In the genomic region with DNA sequence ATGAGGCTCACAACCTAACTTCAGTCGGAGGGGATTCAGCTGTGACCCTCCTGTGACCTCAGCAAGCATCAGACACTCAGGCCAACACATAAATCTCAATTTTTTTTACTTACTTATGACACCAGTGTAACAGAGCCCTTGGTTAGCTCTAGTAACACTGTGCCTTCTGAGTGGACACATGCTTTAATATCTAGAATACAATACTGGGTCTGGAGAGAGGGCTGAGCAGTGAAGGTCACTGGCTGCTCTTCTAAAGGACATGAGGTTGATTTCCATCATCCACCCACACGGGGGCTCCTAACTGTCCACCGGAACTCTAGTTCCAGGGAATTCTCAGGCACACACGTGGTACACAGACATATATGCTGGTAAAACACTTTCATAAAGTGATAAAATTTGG, we compare ENCODE assay signal across 22 mouse cellular contexts. TPM values are rescaled to one million over a fixed set of nuclear protein-coding genes. Genes with fewer than 3 reads are reported as not detected.
DNase-seq lines count a peak whose midpoint lies in the region; ATAC-seq and TF ChIP-seq lines count a peak whose summit lies in the region.
"Had no signal": no experiment of that assay in that cellular context is flagged by ENCODE, and none has a peak within 500 bp of the region (broad histone marks: within the 10 kb centered on the region; RNA-seq: fewer than 3 reads in every experiment).

No protein-coding gene starts in this region.

- no peak for ATAC-seq in midbrain, embryonic 11.5 days (ENCODE audit: low FRiP score)
- no peak for ATAC-seq in midbrain, embryonic 15.5 days (replicated peaks)
- ATAC-seq: activated CD4-positive, CD25-positive, alpha-beta regulatory T cell, adult 4 months; CD4-positive, CD25-positive, alpha-beta regulatory T cell, adult 4 months; Patski had no signal

- no peak for TF ChIP-seq CTCF in testis, adult 2 months (IDR thresholded peaks at IDR 0.05; ENCODE audit: control insufficient read depth, insufficient read depth, insufficient replicate concordance, low read depth, low read length)

- no peak overlapping the region for H3K9ac ChIP-seq in midbrain, embryonic 11.5 days (ENCODE audit: low read length)
- no peak overlapping the region for H3K9ac ChIP-seq in midbrain, embryonic 15.5 days

- peak; percentile 37 for DNase-seq in midbrain, embryonic 11.5 days (ENCODE audit: low spot score, missing footprints)
- DNase-seq in testis, postnatal 10 days (ENCODE audit: low spot score): no peak
- DNase-seq in adipocyte (ENCODE audit: low spot score): peak; percentile 96
- DNase-seq in cerebellum, adult 9-11 months: no peak
- DNase-seq: adrenal gland, adult 2 months; adrenal gland, adult 8-10 months; adrenal gland, postnatal 10 days; adrenal gland, postnatal 14 days; adrenal gland, postnatal 25 days; adrenal gland, postnatal 36 days; B cell, adult 2 months; cerebellum, adult 11 months; cerebellum, adult 11-12 months; cerebellum, adult 18-20 months; cerebellum, adult 2 months had no signal

- H3K36me3 ChIP-seq in midbrain, embryonic 11.5 days (ENCODE audit: control insufficient read depth, insufficient read depth, low read length): peaks cover 31% of the 10 kb centered on the region
- peaks cover 32% of the 10 kb centered on the region for H3K36me3 ChIP-seq in midbrain, embryonic 15.5 days (replicated peaks)
- H3K36me3 ChIP-seq in testis, adult 2 months (ENCODE audit: control insufficient read depth, insufficient read depth, low read length): peaks cover 5% of the 10 kb centered on the region

- no peaks in the 10 kb centered on the region for H3K4me1 ChIP-seq in midbrain, embryonic 11.5 days (ENCODE audit: control insufficient read depth, insufficient read depth, low read length)
- no peaks in the 10 kb centered on the region for H3K4me1 ChIP-seq in midbrain, embryonic 15.5 days
- H3K4me1 ChIP-seq in testis, adult 2 months (ENCODE audit: control insufficient read depth, insufficient read depth, low read length): no peaks in the 10 kb centered on the region; the same call in 1 of the 2 replicates

- no peak overlapping the region for H3K4me2 ChIP-seq in midbrain, embryonic 11.5 days
- no peak overlapping the region for H3K4me2 ChIP-seq in midbrain, embryonic 15.5 days

- H3K27ac ChIP-seq in midbrain, embryonic 11.5 days (ENCODE audit: low read depth, low read length): no peak overlapping the region
- no peak overlapping the region for H3K27ac ChIP-seq in midbrain, embryonic 15.5 days
- H3K27ac ChIP-seq in testis, adult 2 months (ENCODE audit: control insufficient read depth, insufficient read depth, low read depth, low read length): peak overlapping the region; percentile 14

- 88% methylated on average over 4 of the region's 4 CpGs for WGBS in midbrain, embryonic 11.5 days
- WGBS in midbrain, embryonic 15.5 days: 95% methylated on average over 4 of the region's 4 CpGs

- H3K9me3 ChIP-seq in midbrain, embryonic 11.5 days (ENCODE audit: control insufficient read depth, low read length): no peaks in the 10 kb centered on the region
- H3K9me3 ChIP-seq in midbrain, embryonic 15.5 days: no peaks in the 10 kb centered on the region
- H3K9me3 ChIP-seq: G1E had no signal

- TF ChIP-seq POLR2A in testis, adult 2 months (IDR thresholded peaks at IDR 0.05; ENCODE audit: control insufficient read depth, low read depth, low read length): no peak

- no peaks in the 10 kb centered on the region for H3K27me3 ChIP-seq in midbrain, embryonic 11.5 days (ENCODE audit: control insufficient read depth, insufficient read depth, low read length)
- no peaks in the 10 kb centered on the region for H3K27me3 ChIP-seq in midbrain, embryonic 15.5 days (replicated peaks)
- no peaks in the 10 kb centered on the region for H3K27me3 ChIP-seq in testis, adult 2 months (ENCODE audit: control insufficient read depth, insufficient read depth, low read length)
- H3K27me3 ChIP-seq: CH12.LX, Patski had no signal

- no peak overlapping the region for H3K4me3 ChIP-seq in midbrain, embryonic 11.5 days (ENCODE audit: low read depth, low read length)
- H3K4me3 ChIP-seq in midbrain, embryonic 15.5 days: no peak overlapping the region
- peak overlapping the region; percentile 65 for H3K4me3 ChIP-seq in testis, adult 2 months (ENCODE audit: control insufficient read depth, low read depth, low read length)

RNA-seq across cellular contexts. Expression of gene Nup107, which starts 13.6 kb away (rescaled TPM):
- 95.1 and 99.0 TPM in 2 replicates for polyA plus RNA-seq in midbrain, embryonic 11.5 days (2014; fragmentation: Nextera tagmentation; extraction: Ambion mirVana)
- 33.7 and 34.7 TPM in 2 replicates for polyA plus RNA-seq in midbrain, embryonic 15.5 days (2015; fragmentation: Nextera tagmentation; extraction: Ambion mirVana)
- 12.7 and 16.8 TPM in 2 replicates for polyA plus RNA-seq in testis, adult 2 months (2012; rRNA removed)

RNA-seq across cellular contexts. Expression of gene Slc35e3, which starts 32.8 kb away (rescaled TPM):
- polyA plus RNA-seq in midbrain, embryonic 11.5 days (2014; fragmentation: Nextera tagmentation; extraction: Ambion mirVana): 21.4 TPM in 2 replicates
- 34.4 and 37.1 TPM in 2 replicates for polyA plus RNA-seq in midbrain, embryonic 15.5 days (2015; fragmentation: Nextera tagmentation; extraction: Ambion mirVana)
- polyA plus RNA-seq in testis, adult 2 months (2012; rRNA removed): 2.3 and 2.7 TPM in 2 replicates

Comparison
In these comparisons a context has a peak if more than half of its experiments do, and no peak if none do; other contexts are left out.
1. DNase-seq: peak in midbrain, embryonic 11.5 days (single experiment) and adipocyte (single experiment); none in testis, postnatal 10 days (single experiment) and cerebellum, adult 9-11 months (single experiment).